Mouse (Mus musculus): Measurements from ENCODE around the gene Golga2. TPM values are rescaled to one million over a fixed set of nuclear protein-coding genes. Genes with fewer than 3 reads are reported as not detected.

Golga2 gene
- polyA plus RNA-seq, 1 experiment = 74.0 TPM

- 24% methylated on average over 4 of the region's 4 CpGs for WGBS
- DNase-seq = peak; percentile 35 to 56
These were observed 26.5 kb upstream of the Golga2 start for GRCm38 (mm10) chr2:32260635-32261034.

GRCm38 (mm10) chr2:32275823-32276222, 11.4 kb upstream of the Golga2 start:
- H3K4me3 ChIP-seq (replicated peaks; ENCODE audit: insufficient read depth, low read depth, low read length) = no peak overlapping the region
- WGBS = 82% methylated on average over 3 of the region's 3 CpGs
- TF ChIP-seq POLR2A (IDR thresholded peaks at IDR 0.05; ENCODE audit: borderline replicate concordance, insufficient read depth, low read length) = no peak
- TF ChIP-seq CTCF (IDR thresholded peaks at IDR 0.05; ENCODE audit: borderline replicate concordance, insufficient read depth, low read depth, low read length) = peak; percentile 23; the same call in 1 of the 2 replicates
- no peaks in the 10 kb centered on the region for H3K27me3 ChIP-seq (ENCODE audit: control insufficient read depth, insufficient read depth, low read length)
- DNase-seq = no peak
- no peaks in the 10 kb centered on the region for H3K4me1 ChIP-seq (ENCODE audit: control insufficient read depth, insufficient read depth, low read length)
- no peak overlapping the region for H3K27ac ChIP-seq (ENCODE audit: insufficient read depth, low read length)

More at GRCm38 (mm10) chr2:32260635-32261034, 26.5 kb upstream of the Golga2 start:
- no peak for TF ChIP-seq POLR2A (IDR thresholded peaks at IDR 0.05; ENCODE audit: borderline replicate concordance, insufficient read depth, low read length)
- TF ChIP-seq CTCF (IDR thresholded peaks at IDR 0.05; ENCODE audit: borderline replicate concordance, insufficient read depth, low read depth, low read length) = peak; percentile 43; the same call in 1 of the 2 replicates
- Histone ChIP-seq H3K4me3 (replicated peaks; ENCODE audit: insufficient read depth, low read depth, low read length) (no peak overlapping the region), H3K27me3 (ENCODE audit: control insufficient read depth, insufficient read depth, low read length) (no peaks in the 10 kb centered on the region), H3K4me1 (ENCODE audit: control insufficient read depth, insufficient read depth, low read length) (peaks cover 9% of the 10 kb centered on the region), H3K27ac (ENCODE audit: insufficient read depth, low read length) (no peak overlapping the region)

DNA sequence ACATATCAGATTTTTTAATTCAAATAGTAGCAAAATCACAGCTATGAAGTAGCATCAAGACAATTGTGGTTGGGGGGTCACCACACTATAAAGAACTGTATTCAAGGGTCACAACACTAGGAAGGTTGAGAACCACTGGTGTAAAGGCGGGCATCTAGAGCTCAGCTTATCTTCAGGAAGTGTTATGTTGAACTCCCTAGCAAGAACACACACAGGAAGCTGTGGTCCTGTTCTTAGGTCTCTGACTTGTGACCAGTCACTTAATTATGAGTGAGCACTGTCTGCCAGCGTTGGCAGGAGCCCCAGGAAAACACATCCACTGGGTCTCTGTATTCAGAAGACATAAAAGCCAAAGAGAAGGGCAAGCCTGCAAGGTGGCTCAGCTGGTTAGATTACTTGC, 4.9 kb upstream of the Golga2 start:
- no peaks in the 10 kb centered on the region; the same call in 1 of the 2 replicates for H3K4me1 ChIP-seq (ENCODE audit: control insufficient read depth, insufficient read depth, low read length)
- no peak for TF ChIP-seq CTCF (IDR thresholded peaks at IDR 0.05; ENCODE audit: borderline replicate concordance, insufficient read depth, low read depth, low read length)
- TF ChIP-seq POLR2A (IDR thresholded peaks at IDR 0.05; ENCODE audit: borderline replicate concordance, insufficient read depth, low read length) = no peak
- H3K27me3 ChIP-seq (ENCODE audit: control insufficient read depth, insufficient read depth, low read length) = no peaks in the 10 kb centered on the region
- no peak for DNase-seq
- H3K4me3 ChIP-seq (replicated peaks; ENCODE audit: insufficient read depth, low read depth, low read length) = no peak overlapping the region
- H3K27ac ChIP-seq (ENCODE audit: insufficient read depth, low read length) = no peak overlapping the region
- 84% methylated on average over 2 of the region's 2 CpGs for WGBS

DNA sequence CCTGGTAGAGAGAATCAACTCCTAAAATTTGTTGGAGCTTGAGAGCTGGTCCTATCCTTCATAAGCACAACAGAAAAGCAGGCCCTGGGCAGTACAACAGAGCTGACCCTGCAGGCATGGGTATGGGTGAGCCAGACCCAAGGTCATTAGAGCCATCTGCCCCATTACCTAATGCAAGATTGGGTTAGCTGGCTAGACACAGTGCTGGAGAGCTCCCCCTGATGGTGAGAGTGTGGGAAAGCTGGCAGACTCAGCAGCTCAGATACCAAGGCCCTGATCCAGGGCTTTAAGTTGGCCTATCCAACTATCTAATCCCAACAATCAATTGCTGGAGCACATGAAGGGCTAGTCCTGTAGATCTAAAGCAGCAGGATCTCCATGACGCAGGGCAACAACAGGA, 4.5 kb upstream of the Golga2 start:
- H3K27me3 ChIP-seq (ENCODE audit: control insufficient read depth, insufficient read depth, low read length) = no peaks in the 10 kb centered on the region
- no peak overlapping the region for H3K4me3 ChIP-seq (replicated peaks; ENCODE audit: insufficient read depth, low read depth, low read length)
- WGBS = 78% methylated on average over 1 of the region's 1 CpGs
- TF ChIP-seq POLR2A (IDR thresholded peaks at IDR 0.05; ENCODE audit: borderline replicate concordance, insufficient read depth, low read length) (no peak), CTCF (IDR thresholded peaks at IDR 0.05; ENCODE audit: borderline replicate concordance, insufficient read depth, low read depth, low read length) (peak; percentile 70)
- no peak overlapping the region for H3K27ac ChIP-seq (ENCODE audit: insufficient read depth, low read length)
- DNase-seq = peak; percentile 53 to 62
- H3K4me1 ChIP-seq (ENCODE audit: control insufficient read depth, insufficient read depth, low read length) = no peaks in the 10 kb centered on the region; the same call in 1 of the 2 replicates

DNA sequence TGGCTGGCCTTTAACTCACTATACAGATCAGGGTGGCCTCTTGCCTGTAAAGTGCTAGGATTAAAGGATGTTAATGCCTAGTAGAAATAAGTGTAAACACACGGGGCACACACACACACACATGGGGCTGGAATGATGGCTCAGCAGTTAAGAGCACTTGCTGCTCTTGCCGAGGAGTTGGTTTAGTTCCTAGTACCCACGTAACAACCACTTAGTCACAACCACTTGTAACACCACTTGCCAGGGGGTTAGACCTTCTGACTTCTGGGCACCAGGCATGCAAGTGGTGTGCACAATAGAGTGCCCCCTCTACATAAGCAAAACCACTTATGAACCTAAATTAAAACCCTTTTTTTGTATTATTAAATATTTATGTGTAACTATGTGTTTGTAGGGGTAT, 3.2 kb upstream of the Golga2 start:
- TF ChIP-seq CTCF (IDR thresholded peaks at IDR 0.05; ENCODE audit: borderline replicate concordance, insufficient read depth, low read depth, low read length) (no peak), POLR2A (IDR thresholded peaks at IDR 0.05; ENCODE audit: borderline replicate concordance, insufficient read depth, low read length) (no peak)
- no peak overlapping the region for H3K27ac ChIP-seq (ENCODE audit: insufficient read depth, low read length)
- no peaks in the 10 kb centered on the region for H3K27me3 ChIP-seq (ENCODE audit: control insufficient read depth, insufficient read depth, low read length)
- no peak for DNase-seq
- WGBS = 85% methylated on average over 3 of the region's 3 CpGs
- no peak overlapping the region for H3K4me3 ChIP-seq (replicated peaks; ENCODE audit: insufficient read depth, low read depth, low read length)
- H3K4me1 ChIP-seq (ENCODE audit: control insufficient read depth, insufficient read depth, low read length) = no peaks in the 10 kb centered on the region; the same call in 1 of the 2 replicates

DNA sequence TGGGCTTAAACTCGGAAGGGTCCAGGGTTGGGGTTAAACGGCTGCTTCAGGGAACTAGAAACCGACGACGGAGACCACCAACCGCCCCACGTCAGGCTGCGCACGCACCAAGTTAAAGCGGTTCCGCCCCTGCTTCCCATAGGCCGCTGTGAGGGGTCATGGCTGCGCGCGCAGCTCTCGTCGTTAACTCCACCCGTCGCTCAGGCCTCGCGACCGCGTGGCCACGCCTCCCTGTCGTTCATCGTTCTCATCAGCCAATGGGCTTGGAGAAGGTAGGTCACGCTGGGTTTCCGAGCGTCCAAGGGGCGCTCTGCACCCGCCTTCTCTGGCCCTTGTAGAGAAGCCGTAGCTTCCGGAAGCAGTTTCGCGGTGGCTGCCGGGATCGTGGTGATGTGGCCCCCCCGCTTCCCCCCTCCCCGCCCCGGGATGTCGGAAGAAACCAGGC, 761 bp downstream of the Golga2 start, which contains the start of gene Swi5:
TSS of gene Swi5 (minus strand) at position 153 of the 445 bp plus-strand sequence.
- no peaks in the 10 kb centered on the region; the same call in 1 of the 2 replicates for H3K4me1 ChIP-seq (ENCODE audit: control insufficient read depth, insufficient read depth, low read length)
- under 1% methylated on average over 41 of the region's 41 CpGs for WGBS
- DNase-seq = peak; percentile 96 to 99
- H3K27me3 ChIP-seq (ENCODE audit: control insufficient read depth, insufficient read depth, low read length) = no peaks in the 10 kb centered on the region
- H3K4me3 ChIP-seq (replicated peaks; ENCODE audit: insufficient read depth, low read depth, low read length) = peak within 1 kb of the TSS; percentile 78
- peak within 1 kb of the TSS; percentile 15; the same call in 1 of the 2 replicates for H3K27ac ChIP-seq (ENCODE audit: insufficient read depth, low read length)
- TF ChIP-seq CTCF (IDR thresholded peaks at IDR 0.05; ENCODE audit: borderline replicate concordance, insufficient read depth, low read depth, low read length) = no peak
- peak; percentile 74 for TF ChIP-seq POLR2A (IDR thresholded peaks at IDR 0.05; ENCODE audit: borderline replicate concordance, insufficient read depth, low read length)

- WGBS = under 1% methylated on average over 29 of the region's 29 CpGs
- peak overlapping the region; percentile 15; the same call in 1 of the 2 replicates for H3K27ac ChIP-seq (ENCODE audit: insufficient read depth, low read length)
- no peaks in the 10 kb centered on the region for H3K4me1 ChIP-seq (ENCODE audit: control insufficient read depth, insufficient read depth, low read length)
- DNase-seq = no peak
- H3K27me3 ChIP-seq (ENCODE audit: control insufficient read depth, insufficient read depth, low read length) = no peaks in the 10 kb centered on the region
- H3K4me3 ChIP-seq (replicated peaks; ENCODE audit: insufficient read depth, low read depth, low read length) = peak overlapping the region; percentile 78
- no peak for TF ChIP-seq POLR2A (IDR thresholded peaks at IDR 0.05; ENCODE audit: borderline replicate concordance, insufficient read depth, low read length)
- no peak for TF ChIP-seq CTCF (IDR thresholded peaks at IDR 0.05; ENCODE audit: borderline replicate concordance, insufficient read depth, low read depth, low read length)
These were observed 1.3 kb downstream of the Golga2 start for GRCm38 (mm10) chr2:32288371-32288931.

GRCm38 (mm10) chr2:32289578-32289977, 2.4 kb downstream of the Golga2 start:
- Histone ChIP-seq H3K27ac (ENCODE audit: insufficient read depth, low read length) (no peak overlapping the region), H3K4me1 (ENCODE audit: control insufficient read depth, insufficient read depth, low read length) (peaks cover 6% of the 10 kb centered on the region), H3K27me3 (ENCODE audit: control insufficient read depth, insufficient read depth, low read length) (no peaks in the 10 kb centered on the region), H3K4me3 (replicated peaks; ENCODE audit: insufficient read depth, low read depth, low read length) (no peak overlapping the region)
- TF ChIP-seq POLR2A (IDR thresholded peaks at IDR 0.05; ENCODE audit: borderline replicate concordance, insufficient read depth, low read length) (no peak), CTCF (IDR thresholded peaks at IDR 0.05; ENCODE audit: borderline replicate concordance, insufficient read depth, low read depth, low read length) (peak; percentile 23; the same call in 1 of the 2 replicates)
- DNase-seq = peak in 1 of 2 experiments; percentile 53
